Mouse (Mus musculus) E14TG2a.4 (cell line): ENCODE measurements at regions not wholly inside any gene's neighbourhood (a gene's known extent, or its start where the extent isn't known, plus 50 kb on each side); places are given as distances from the start of the nearest gene placed in this dataset.

ENCODE experiments used
- CTCF ChIP-seq: conservative IDR thresholded peaks from 2 replicates; pipeline ENCODE4 v1.5.1; 2014; ENCODE audit warnings: low read length
- NANOG ChIP-seq: IDR thresholded peaks from 2 replicates; pipeline ENCODE4 v1.6.1; 2014; ENCODE audit warnings: borderline replicate concordance, low read length, mixed read lengths
- POU5F1 ChIP-seq: IDR thresholded peaks from 2 replicates; pipeline ENCODE4 v1.6.1; 2014; ENCODE audit warnings: low read length, borderline replicate concordance

GRCm38 (mm10) chr13:112212391-112212790 is 75.9 kb upstream of the Ankrd55 start:
- TF ChIP-seq CTCF (no peak), NANOG (no peak), POU5F1 (no peak)
